Mouse (Mus musculus): Measurements from ENCODE around the gene Map2k5. TPM values are rescaled to one million over a fixed set of nuclear protein-coding genes. Genes with fewer than 3 reads are reported as not detected.
A peak's percentile ranks its signal among the peaks of the same experiment; 100 is the strongest.

Gene Map2k5
- total and polyA plus RNA-seq, 2 experiments from 2014 or later, result 19.6 to 33.1 TPM

DNA sequence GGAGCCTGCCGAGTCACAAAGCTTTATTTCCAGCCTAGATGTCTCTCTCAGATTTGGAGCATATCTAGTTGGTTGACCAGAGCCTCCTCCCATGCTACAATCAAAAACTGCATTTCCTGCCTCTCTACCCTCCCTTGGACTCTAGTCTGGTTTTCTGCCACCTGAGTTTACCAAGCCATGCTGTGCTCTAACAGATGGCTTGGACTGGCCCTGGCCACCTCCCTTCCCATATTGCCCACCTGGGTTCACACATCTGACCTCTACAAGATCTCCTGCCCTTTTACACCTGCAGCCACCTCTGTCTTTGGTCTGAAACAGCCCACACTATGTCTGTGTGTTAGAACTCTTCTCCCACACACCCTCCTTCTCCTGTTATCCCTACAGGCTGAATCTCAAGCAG, 29.6 kb downstream of the Map2k5 start:
- Histone ChIP-seq H3K9ac (replicated peaks; ENCODE audit: low read length) (no peak overlapping the region), H3K4me1 (ENCODE audit: insufficient read depth, low read length) (peaks cover 9% of the 10 kb centered on the region; the same call in 1 of the 2 replicates), H3K9me3 (ENCODE audit: low read length) (no peaks in the 10 kb centered on the region), H3K4me3 (ENCODE audit: low read length) (no peak overlapping the region), H3K36me3 (ENCODE audit: insufficient read depth, low read length) (no peaks in the 10 kb centered on the region), H3K27ac (no peak overlapping the region), H3K4me2 (ENCODE audit: low read depth, low read length) (no peak overlapping the region), H3K27me3 (ENCODE audit: insufficient read depth, low read length) (no peaks in the 10 kb centered on the region)
- no peak for ATAC-seq
- DNase-seq (ENCODE audit: low spot score), result no peak
- TF ChIP-seq CTCF (IDR thresholded peaks at IDR 0.05; ENCODE audit: low read depth), result no peak
- WGBS, result 73% methylated on average over 1 of the region's 1 CpGs

DNA sequence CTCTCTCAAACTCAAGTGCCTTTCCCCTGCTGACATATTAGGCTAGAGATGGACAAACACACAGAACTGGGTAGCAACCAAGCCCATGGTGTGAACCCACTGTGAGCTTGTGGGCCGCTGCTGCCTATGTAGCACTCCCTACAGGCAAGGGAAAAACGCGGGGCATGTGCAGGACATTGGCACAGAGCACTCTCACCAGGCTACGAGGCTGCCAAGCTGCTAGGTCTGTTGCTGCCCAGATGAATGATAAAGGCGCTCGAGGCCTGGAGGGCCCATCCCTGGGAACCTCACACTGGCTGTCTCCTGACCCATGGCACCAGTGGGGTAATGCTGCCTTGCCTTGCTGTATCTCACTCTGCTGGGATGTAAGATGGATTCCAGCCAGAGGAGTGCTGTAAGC, 31.7 kb downstream of the Map2k5 start:
- Histone ChIP-seq H3K4me3 (ENCODE audit: low read length) (no peak overlapping the region), H3K27ac (no peak overlapping the region), H3K36me3 (ENCODE audit: insufficient read depth, low read length) (no peaks in the 10 kb centered on the region), H3K9ac (replicated peaks; ENCODE audit: low read length) (no peak overlapping the region; the same call in 1 of the 2 replicates), H3K9me3 (ENCODE audit: low read length) (no peaks in the 10 kb centered on the region), H3K4me1 (ENCODE audit: insufficient read depth, low read length) (peaks cover 9% of the 10 kb centered on the region; the same call in 1 of the 2 replicates), H3K27me3 (ENCODE audit: insufficient read depth, low read length) (no peaks in the 10 kb centered on the region), H3K4me2 (ENCODE audit: low read depth, low read length) (no peak overlapping the region)
- DNase-seq (ENCODE audit: low spot score), result peak; percentile 21
- WGBS, result 54% methylated on average over 6 of the region's 6 CpGs
- no peak for TF ChIP-seq CTCF (IDR thresholded peaks at IDR 0.05; ENCODE audit: low read depth)
- 0 out of 2 replicates have a peak, but pooled peaks have one; percentile 27 for ATAC-seq

- DNase-seq (ENCODE audit: low spot score), result no peak
- no peaks in the 10 kb centered on the region for H3K36me3 ChIP-seq (ENCODE audit: insufficient read depth, low read length)
- WGBS, result 74% methylated on average over 3 of the region's 3 CpGs
- H3K4me2 ChIP-seq (ENCODE audit: low read depth, low read length), result no peak overlapping the region
- no peak for ATAC-seq
- no peaks in the 10 kb centered on the region for H3K9me3 ChIP-seq (ENCODE audit: low read length)
- H3K4me3 ChIP-seq (ENCODE audit: low read length), result no peak overlapping the region
- H3K27ac ChIP-seq, result no peak overlapping the region
- H3K4me1 ChIP-seq (ENCODE audit: insufficient read depth, low read length), result peaks cover 9% of the 10 kb centered on the region; the same call in 1 of the 2 replicates
- peak; percentile 44 for TF ChIP-seq CTCF (IDR thresholded peaks at IDR 0.05; ENCODE audit: low read depth)
- no peaks in the 10 kb centered on the region for H3K27me3 ChIP-seq (ENCODE audit: insufficient read depth, low read length)
- H3K9ac ChIP-seq (replicated peaks; ENCODE audit: low read length), result no peak overlapping the region
Observed at GRCm38 (mm10) chr9:63341761-63342160, 35.9 kb downstream of the Map2k5 start.

DNA sequence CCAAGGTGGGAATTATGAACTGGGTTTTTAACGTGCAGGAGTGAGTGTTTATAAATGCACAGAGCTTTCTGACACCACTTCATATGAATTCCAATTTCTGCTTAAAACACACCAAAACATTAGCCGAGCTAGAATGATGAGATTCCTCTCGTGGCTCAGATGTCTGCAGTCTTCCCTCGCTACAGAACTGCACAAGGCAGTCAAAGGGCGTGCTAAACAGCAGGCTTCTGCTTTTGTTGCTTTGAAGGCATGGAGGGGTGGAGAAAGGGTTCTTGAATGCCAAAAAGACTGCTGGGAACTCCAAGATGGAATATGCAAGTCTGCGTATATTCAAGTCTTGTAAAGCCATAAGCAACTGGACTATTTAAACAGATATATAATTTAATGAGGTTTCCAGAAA, 38.4 kb downstream of the Map2k5 start:
- Histone ChIP-seq H3K4me1 (ENCODE audit: insufficient read depth, low read length) (no peaks in the 10 kb centered on the region), H3K4me2 (ENCODE audit: low read depth, low read length) (no peak overlapping the region), H3K9me3 (ENCODE audit: low read length) (no peaks in the 10 kb centered on the region), H3K27me3 (ENCODE audit: insufficient read depth, low read length) (no peaks in the 10 kb centered on the region), H3K9ac (replicated peaks; ENCODE audit: low read length) (no peak overlapping the region), H3K4me3 (ENCODE audit: low read length) (no peak overlapping the region), H3K36me3 (ENCODE audit: insufficient read depth, low read length) (peaks cover 5% of the 10 kb centered on the region; the same call in 1 of the 2 replicates), H3K27ac (peak overlapping the region; percentile 41; the same call in 1 of the 2 replicates)
- no peak for TF ChIP-seq CTCF (IDR thresholded peaks at IDR 0.05; ENCODE audit: low read depth)
- ATAC-seq (no peak), DNase-seq (ENCODE audit: low spot score) (no peak)
- WGBS, result 26% methylated on average over 6 of the region's 6 CpGs

DNA sequence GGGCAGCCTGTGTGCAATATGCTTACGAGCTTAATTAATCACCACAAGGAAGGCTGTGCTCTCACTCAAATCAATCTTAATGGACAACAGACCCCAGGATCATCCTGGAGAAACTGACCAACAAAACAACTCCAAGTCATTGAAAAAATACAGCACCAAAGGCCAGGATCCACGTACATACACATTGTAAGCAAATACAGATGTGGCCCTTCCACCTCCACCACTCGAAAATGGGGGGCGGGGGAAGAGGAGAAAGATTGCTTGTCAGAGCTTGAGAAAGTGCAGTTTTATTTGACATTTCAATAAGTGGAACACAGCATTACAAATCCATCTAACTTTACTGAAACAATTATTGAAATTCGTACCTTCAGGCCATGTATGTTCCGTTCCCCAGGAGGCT, 39.0 kb downstream of the Map2k5 start:
- Histone ChIP-seq H3K4me1 (ENCODE audit: insufficient read depth, low read length) (no peaks in the 10 kb centered on the region), H3K27me3 (ENCODE audit: insufficient read depth, low read length) (no peaks in the 10 kb centered on the region), H3K27ac (no peak overlapping the region; the same call in 1 of the 2 replicates), H3K36me3 (ENCODE audit: insufficient read depth, low read length) (peaks cover 8% of the 10 kb centered on the region; the same call in 1 of the 2 replicates), H3K9ac (replicated peaks; ENCODE audit: low read length) (no peak overlapping the region), H3K9me3 (ENCODE audit: low read length) (no peaks in the 10 kb centered on the region), H3K4me2 (ENCODE audit: low read depth, low read length) (no peak overlapping the region), H3K4me3 (ENCODE audit: low read length) (no peak overlapping the region)
- WGBS, result 66% methylated on average over 6 of the region's 6 CpGs
- DNase-seq (ENCODE audit: low spot score) (peak; percentile 20), ATAC-seq (no peak)
- no peak for TF ChIP-seq CTCF (IDR thresholded peaks at IDR 0.05; ENCODE audit: low read depth)

- ATAC-seq (no peak), DNase-seq (ENCODE audit: low spot score) (no peak)
- Histone ChIP-seq H3K36me3 (ENCODE audit: insufficient read depth, low read length) (peaks cover 11% of the 10 kb centered on the region; the same call in 1 of the 2 replicates), H3K4me3 (ENCODE audit: low read length) (no peak overlapping the region), H3K9me3 (ENCODE audit: low read length) (no peaks in the 10 kb centered on the region), H3K27me3 (ENCODE audit: insufficient read depth, low read length) (no peaks in the 10 kb centered on the region), H3K4me2 (ENCODE audit: low read depth, low read length) (no peak overlapping the region), H3K9ac (replicated peaks; ENCODE audit: low read length) (no peak overlapping the region), H3K27ac (no peak overlapping the region), H3K4me1 (ENCODE audit: insufficient read depth, low read length) (no peaks in the 10 kb centered on the region)
- WGBS, result 86% methylated on average over 4 of the region's 4 CpGs
- no peak for TF ChIP-seq CTCF (IDR thresholded peaks at IDR 0.05; ENCODE audit: low read depth)
Observed at GRCm38 (mm10) chr9:63335816-63336215, 41.9 kb downstream of the Map2k5 start.

DNA sequence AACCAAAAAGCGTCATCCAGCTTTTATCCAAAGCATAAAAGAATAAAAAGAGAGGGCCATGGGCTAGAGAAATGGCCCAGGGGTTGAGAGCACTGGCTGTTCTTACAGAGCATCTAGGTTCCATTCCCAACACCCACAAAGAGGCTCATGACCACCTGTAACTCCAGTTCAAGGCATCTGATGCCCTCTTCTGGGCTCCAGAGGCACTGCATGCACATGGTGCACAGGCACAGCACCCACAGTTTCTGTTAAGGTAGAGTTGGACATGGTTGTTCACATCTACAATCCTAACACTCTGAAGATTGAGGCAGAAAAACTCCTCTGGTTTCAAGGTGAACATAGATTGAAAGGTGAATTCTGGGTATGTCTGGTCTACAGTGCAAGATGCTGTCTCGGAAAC, 44.6 kb downstream of the Map2k5 start:
- H3K4me1 ChIP-seq (ENCODE audit: insufficient read depth, low read length), result no peaks in the 10 kb centered on the region
- no peak overlapping the region for H3K9ac ChIP-seq (replicated peaks; ENCODE audit: low read length)
- no peak for DNase-seq (ENCODE audit: low spot score)
- no peaks in the 10 kb centered on the region for H3K27me3 ChIP-seq (ENCODE audit: insufficient read depth, low read length)
- WGBS, result 100% methylated on average over 2 of the region's 2 CpGs
- no peak for ATAC-seq
- peaks cover 11% of the 10 kb centered on the region; the same call in 1 of the 2 replicates for H3K36me3 ChIP-seq (ENCODE audit: insufficient read depth, low read length)
- no peak overlapping the region for H3K4me3 ChIP-seq (ENCODE audit: low read length)
- no peaks in the 10 kb centered on the region for H3K9me3 ChIP-seq (ENCODE audit: low read length)
- peak; percentile 54 for TF ChIP-seq CTCF (IDR thresholded peaks at IDR 0.05; ENCODE audit: low read depth)
- no peak overlapping the region for H3K27ac ChIP-seq
- no peak overlapping the region for H3K4me2 ChIP-seq (ENCODE audit: low read depth, low read length)

Data from hindbrain, postnatal 0 days (tissue).